Mouse (Mus musculus) skeletal muscle tissue, postnatal 0 days (tissue): ENCODE results near the gene Drd3. TPM values are rescaled to one million over a fixed set of nuclear protein-coding genes. Genes with fewer than 3 reads are reported as not detected.

Source experiments
- microRNA-seq, 2 experiments: library from miRNA; unstranded; fragments of <30 nt; microRNA quantifications; one replicate each; pipeline ENCODE4; 2016
- polyA plus RNA-seq: library from polyadenylated mRNA; unstranded; fragments of >200 nt; fragmentation: Nextera tagmentation; extraction: Ambion mirVana; gene quantifications from 2 replicates; pipeline ENCODE4 v1.2.1, GENCODE M21; 2015

The Drd3 gene
- not detected in 2 replicates for polyA plus RNA-seq

DNA sequence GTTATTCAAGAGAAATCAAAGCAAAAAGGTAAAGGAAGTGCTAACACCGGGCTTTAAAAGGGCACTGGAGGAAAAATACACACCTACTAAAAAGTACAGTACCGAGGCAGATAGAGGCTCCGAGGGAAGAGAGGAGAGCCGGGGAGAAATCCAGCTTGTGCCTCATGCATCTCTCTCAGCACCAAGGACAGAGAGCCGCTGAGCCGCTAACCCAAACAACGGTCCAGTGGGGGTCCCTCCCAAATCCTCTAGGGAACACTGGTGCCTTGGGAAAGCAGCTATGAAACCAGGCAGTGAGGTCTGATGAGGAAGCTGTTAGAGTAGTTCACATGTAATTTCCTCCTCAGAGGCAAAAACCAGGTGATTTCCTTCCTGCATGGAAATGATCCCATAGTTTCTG is at the start of gene Drd3:
Gene Drd3 (plus strand): TSS at position 276 of the 400 bp plus-strand sequence.

Small RNA genes within 50 kb of the gene (microRNA-seq; reads per million reads assigned to microRNA genes)
- gene Gm25996 = 0 reads per million in 2 experiments

Other genes starting within 250 kb of the Drd3 start
- not detected in 2 replicates for gene Tigit, start 89.9 kb upstream of the Drd3 start, polyA plus RNA-seq
- gene Ccdc191, start 135.8 kb downstream of the Drd3 start, polyA plus RNA-seq = 5.9 and 6.2 TPM in 2 replicates
- 6.6 and 6.7 TPM in 2 replicates for gene Qtrt2, start 172.8 kb downstream of the Drd3 start, polyA plus RNA-seq
- gene Zdhhc23, start 225.8 kb downstream of the Drd3 start, polyA plus RNA-seq = 0.08 and 0.10 TPM in 2 replicates